Mouse (Mus musculus) c-Kit-positive CD71-positive TER-119-positive erythroid progenitor cells, embryonic 14.5 days (primary cell): ENCODE data around the gene S1pr3.

ENCODE experiments used
- DNase-seq: peaks from one replicate; pipeline ENCODE4 v3.0.0-alpha.2; 2013; ENCODE audit warnings: low spot score

The S1pr3 gene

DNA sequence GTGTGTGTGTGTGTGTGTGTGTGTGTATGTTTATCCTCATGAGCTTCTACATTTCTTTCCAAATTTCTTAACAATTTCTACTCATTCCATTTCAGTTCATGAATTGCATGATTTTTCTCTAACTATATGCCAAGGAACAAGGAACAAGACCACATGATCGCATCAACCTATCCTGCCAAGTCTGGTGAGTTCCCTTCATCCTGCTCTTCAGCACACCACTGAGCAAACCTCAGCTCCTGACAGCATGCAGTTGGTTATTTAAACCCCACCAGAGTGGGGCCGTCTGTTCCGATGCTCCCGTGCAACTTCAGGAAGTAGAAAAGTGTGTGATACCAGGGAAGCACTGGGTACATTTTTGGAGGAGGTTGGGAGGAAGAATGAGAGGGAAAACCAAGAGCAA is 38.1 kb downstream of the S1pr3 start:
- DNase-seq = no peak

DNA sequence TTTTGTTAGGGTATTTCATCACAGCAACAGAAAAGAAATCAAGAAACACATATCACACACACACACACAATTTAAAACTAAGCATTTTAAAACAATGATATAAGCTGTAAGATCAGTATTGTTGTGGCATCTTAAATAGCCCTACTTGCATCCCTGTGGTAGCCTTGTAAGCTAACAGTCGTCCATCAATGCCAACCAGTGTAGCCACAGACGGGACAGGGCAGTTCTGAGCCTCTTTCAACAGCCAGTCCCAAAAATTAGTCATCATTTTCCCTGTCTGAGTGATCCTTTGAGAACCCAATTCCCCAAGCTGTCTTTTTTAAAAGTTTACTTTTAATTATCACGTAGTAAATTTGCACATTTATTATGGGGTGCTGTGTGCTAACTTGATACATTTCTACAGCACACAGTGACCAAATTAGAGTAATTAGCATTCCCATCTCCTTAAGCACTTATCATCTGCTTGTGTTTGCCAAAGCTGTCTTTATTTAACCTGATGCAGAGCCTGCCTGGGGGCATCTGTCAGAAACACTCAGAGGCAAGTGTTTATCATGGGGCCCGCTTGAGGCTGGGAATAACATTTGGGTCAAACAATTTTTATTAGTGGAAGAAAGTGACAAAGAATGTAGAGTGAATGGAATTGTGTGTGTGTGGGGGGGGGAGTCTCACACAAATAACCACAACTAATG is 47.9 kb downstream of the S1pr3 start:
- DNase-seq = no peak

DNA sequence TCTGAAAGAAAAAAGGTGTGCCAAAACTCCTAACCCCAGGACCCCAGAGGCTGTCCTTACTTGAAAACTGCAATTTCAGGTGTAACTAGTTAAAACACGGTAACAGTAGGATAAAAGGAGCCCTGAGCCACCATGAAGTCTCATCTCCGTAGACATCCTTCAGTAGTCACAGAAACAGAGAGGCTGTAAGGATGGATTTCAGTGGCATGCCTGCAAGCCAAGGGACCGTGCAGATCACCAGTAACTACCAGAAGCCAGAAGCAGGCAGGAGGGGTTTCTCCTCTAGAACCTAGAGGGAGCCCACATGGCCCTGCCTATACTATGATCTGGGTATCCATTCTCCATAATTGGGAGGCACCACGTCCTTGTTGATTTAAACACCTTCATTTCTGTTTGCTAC is 55.9 kb downstream of the S1pr3 start:
- no peak for DNase-seq

DNA sequence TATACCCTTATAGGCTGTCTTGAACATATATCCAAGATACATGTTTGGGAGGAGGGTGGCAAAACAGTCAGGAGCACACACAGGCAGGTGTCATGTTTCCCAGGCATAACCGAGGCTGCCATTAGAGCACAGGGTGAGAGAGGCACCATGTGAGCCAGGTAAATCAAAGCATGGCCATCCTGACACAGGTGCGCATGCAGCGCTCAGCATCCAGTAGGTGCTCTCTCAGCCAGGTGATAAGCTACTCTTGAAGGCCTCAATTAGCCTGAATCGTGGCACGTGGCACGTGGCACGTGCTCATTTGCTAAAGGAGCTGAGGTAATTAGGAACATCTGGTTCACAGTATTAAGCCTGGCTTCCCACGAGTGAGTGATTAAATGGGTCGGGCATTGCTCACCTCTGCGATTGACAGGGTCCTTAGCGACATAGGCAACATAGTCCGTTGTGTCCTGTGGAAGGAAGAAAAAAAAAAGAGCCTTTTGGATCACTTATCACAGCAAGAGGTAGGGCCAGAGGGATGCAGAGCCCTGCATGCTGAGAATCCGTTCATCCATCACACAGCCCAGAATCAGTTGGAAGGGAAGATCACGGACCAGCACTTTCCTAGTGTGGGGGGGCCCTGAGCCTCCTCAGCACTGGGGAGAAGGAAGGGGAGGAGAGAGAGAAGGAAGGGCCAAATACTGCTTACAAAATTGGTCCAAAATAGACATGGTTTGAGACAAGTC is 57.8 kb downstream of the S1pr3 start:
- DNase-seq = no peak

GRCm38 (mm10) chr13:51468697-51469250 is 60.3 kb downstream of the S1pr3 start:
- no peak for DNase-seq
